In the genomic region with DNA sequence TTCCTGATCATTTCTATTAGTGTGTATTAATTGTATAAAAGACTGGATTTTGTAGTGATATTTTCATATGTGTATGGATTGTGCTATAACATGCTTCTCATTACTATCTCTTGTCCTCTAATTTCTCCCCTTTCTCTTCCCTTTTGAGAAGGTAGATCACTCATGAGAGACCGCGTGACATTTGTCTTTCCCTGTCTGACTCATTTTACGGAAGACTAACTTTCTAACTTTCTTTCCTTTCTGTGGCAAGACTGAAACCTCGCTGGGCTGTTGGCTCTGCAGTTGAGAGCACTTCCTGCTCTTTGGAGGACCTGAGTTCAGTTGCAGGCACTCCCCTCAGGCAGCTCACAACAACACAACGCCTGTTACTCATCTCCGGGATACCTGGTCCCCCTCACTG, we compare ENCODE assay signal across 39 mouse cellular contexts. TPM values are rescaled to one million over a fixed set of nuclear protein-coding genes. Genes with fewer than 3 reads are reported as not detected.
"Had no signal": no experiment of that assay in that cellular context is flagged by ENCODE, and none has a peak within 500 bp of the region (broad histone marks: within the 10 kb centered on the region; RNA-seq: fewer than 3 reads in every experiment).

No protein-coding gene starts in this region.

- H3K9me3 ChIP-seq: limb, embryonic 10.5 days; limb, embryonic 12.5 days; limb, embryonic 13.5 days; limb, embryonic 15.5 days; liver, embryonic 13.5 days; liver, embryonic 15.5 days; lung, embryonic 15.5 days; megakaryocyte, embryonic 14.5 days; midbrain, embryonic 10.5 days; midbrain, embryonic 12.5 days; midbrain, embryonic 13.5 days; midbrain, embryonic 15.5 days; neural tube, embryonic 12.5 days; neural tube, embryonic 13.5 days had no signal

- H3K4me2 ChIP-seq: limb, embryonic 12.5 days; limb, embryonic 13.5 days; limb, embryonic 15.5 days; liver, embryonic 11.5 days; liver, embryonic 12.5 days; liver, embryonic 13.5 days; liver, embryonic 15.5 days; lung, embryonic 14.5 days; lung, embryonic 15.5 days; midbrain, embryonic 11.5 days; midbrain, embryonic 12.5 days; midbrain, embryonic 13.5 days; midbrain, embryonic 15.5 days; neural tube, embryonic 12.5 days; neural tube, embryonic 13.5 days had no signal

- H3K36me3 ChIP-seq: limb, embryonic 10.5 days; limb, embryonic 12.5 days; limb, embryonic 13.5 days; limb, embryonic 15.5 days; liver, embryonic 12.5 days; liver, embryonic 13.5 days; liver, embryonic 15.5 days; lung, embryonic 15.5 days; midbrain, embryonic 10.5 days; midbrain, embryonic 12.5 days; midbrain, embryonic 13.5 days; midbrain, embryonic 15.5 days; neural tube, embryonic 12.5 days; neural tube, embryonic 13.5 days had no signal

- H3K27ac ChIP-seq: limb, embryonic 10.5 days; limb, embryonic 12.5 days; limb, embryonic 13.5 days; limb, embryonic 15.5 days; liver, embryonic 12.5 days; liver, embryonic 13.5 days; liver, embryonic 14.5 days; liver, embryonic 15.5 days; lung, embryonic 15.5 days; macrophage; midbrain, embryonic 10.5 days; midbrain, embryonic 12.5 days; midbrain, embryonic 13.5 days; midbrain, embryonic 15.5 days; neural tube, embryonic 12.5 days; neural tube, embryonic 13.5 days had no signal

- H3K4me1 ChIP-seq: limb, embryonic 10.5 days; liver, embryonic 12.5 days; liver, embryonic 13.5 days; liver, embryonic 15.5 days; lung, embryonic 15.5 days; megakaryocyte, embryonic 14.5 days; midbrain, embryonic 10.5 days; midbrain, embryonic 12.5 days; midbrain, embryonic 13.5 days; midbrain, embryonic 15.5 days; neural tube, embryonic 12.5 days had no signal

- H3K27me3 ChIP-seq: limb, embryonic 12.5 days; limb, embryonic 13.5 days; limb, embryonic 15.5 days; liver, embryonic 12.5 days; liver, embryonic 13.5 days; liver, embryonic 15.5 days; lung, embryonic 15.5 days; megakaryocyte, embryonic 14.5 days; midbrain, embryonic 13.5 days; midbrain, embryonic 15.5 days; neural tube, embryonic 12.5 days; neural tube, embryonic 13.5 days had no signal

- H3K9ac ChIP-seq: limb, embryonic 12.5 days; limb, embryonic 13.5 days; limb, embryonic 15.5 days; liver, embryonic 12.5 days; liver, embryonic 13.5 days; liver, embryonic 14.5 days; liver, embryonic 15.5 days; liver, postnatal 0 days; lung, embryonic 14.5 days; lung, embryonic 15.5 days; midbrain, embryonic 12.5 days; midbrain, embryonic 13.5 days; midbrain, embryonic 15.5 days; neural tube, embryonic 12.5 days; neural tube, embryonic 13.5 days had no signal

- H3K4me3 ChIP-seq: limb, embryonic 10.5 days; limb, embryonic 12.5 days; limb, embryonic 13.5 days; limb, embryonic 15.5 days; liver, embryonic 12.5 days; liver, embryonic 13.5 days; liver, embryonic 15.5 days; lung, embryonic 15.5 days; megakaryocyte, embryonic 14.5 days; midbrain, embryonic 10.5 days; midbrain, embryonic 12.5 days; midbrain, embryonic 13.5 days; midbrain, embryonic 15.5 days; myocyte; neural tube, embryonic 12.5 days; neural tube, embryonic 13.5 days had no signal

- DNase-seq: left cerebral cortex, postnatal 4 days; liver; liver, embryonic 13.5 days; liver, postnatal 0 days; lung, adult 18-20 months; lung, adult 2 months; lung, embryonic 14.5 days; lung, postnatal 10 days; lung, postnatal 14 days; lung, postnatal 36 days; lung, postnatal 4 days; midbrain, embryonic 14.5 days had no signal

RNA-seq across cellular contexts. Expression of a gene that starts 48.2 kb away (rescaled TPM):
- total RNA-seq: liver, adult 2 months; megakaryocyte progenitor cell, adult 5-6 weeks; megakaryocyte-erythroid progenitor cell, adult 5-6 weeks; monocyte, adult 5-6 weeks had no signal
- polyA plus RNA-seq: limb, embryonic 10.5 days; limb, embryonic 11.5 days; limb, embryonic 12.5 days; limb, embryonic 13.5 days; limb, embryonic 14.5 days; limb, embryonic 15.5 days; liver, adult 2 months; liver, embryonic 11.5 days; liver, embryonic 12.5 days; liver, embryonic 13.5 days; liver, embryonic 14.5 days; liver, embryonic 15.5 days; liver, embryonic 16.5 days; liver, postnatal 0 days; lung, embryonic 14.5 days; macrophage; midbrain, embryonic 10.5 days; midbrain, embryonic 11.5 days; midbrain, embryonic 12.5 days; midbrain, embryonic 13.5 days; myocyte; neural tube, embryonic 11.5 days; neural tube, embryonic 12.5 days had no signal
